Mouse (Mus musculus) MEL (cell line): ENCODE results near the gene Rin1.

Experiments used
- BHLHE40 ChIP-seq: IDR thresholded peaks from 2 replicates; pipeline ENCODE4 v1.6.1; 2012; ENCODE audit warnings: low read depth, mild to moderate bottlenecking, inconsistent platforms, low read length, improper control_type of control experiment, borderline replicate concordance
- CHD2 ChIP-seq: IDR thresholded peaks from 2 replicates; pipeline ENCODE4 v1.6.1; 2011; ENCODE audit warnings: low read length, improper control_type of control experiment
- CTCF ChIP-seq, 3 experiments: IDR thresholded peaks in 2 of 3; conservative IDR thresholded peaks in 1 of 3; 2 replicates each; pipeline ENCODE4 v1.5.1; 2011 to 2012; ENCODE audit warnings: low read length in 3 of 3, low read depth in 2 of 3, mild to moderate bottlenecking in 2 of 3, improper control_type of control experiment in 1 of 3, inconsistent platforms in 1 of 3, mixed read lengths in 1 of 3, moderate library complexity in 1 of 3; ENCODE audit not compliant: control insufficient read depth in 1 of 3, insufficient read depth in 1 of 3, poor library complexity in 1 of 3, severe bottlenecking in 1 of 3
- MYC ChIP-seq: IDR thresholded peaks from 2 replicates; pipeline ENCODE4 v1.6.1; 2011; ENCODE audit warnings: low read depth, mild to moderate bottlenecking, low read length, improper control_type of control experiment, moderate library complexity
- POLR2A ChIP-seq, 2 experiments: IDR thresholded peaks; 2 replicates each; pipeline ENCODE4 v1.6.1; 2011 to 2012; ENCODE audit warnings: low read length in 2 of 2, mild to moderate bottlenecking in 2 of 2, control low read depth in 1 of 2, improper control_type of control experiment in 1 of 2, low read depth in 1 of 2, moderate library complexity in 1 of 2; ENCODE audit not compliant: control insufficient read depth in 1 of 2, insufficient read depth in 1 of 2, poor library complexity in 1 of 2
- TCF12 ChIP-seq: IDR thresholded peaks from 2 replicates; pipeline ENCODE4 v1.6.1; 2014; ENCODE audit warnings: low read depth, mild to moderate bottlenecking, inconsistent platforms, low read length, improper control_type of control experiment, moderate library complexity

GRCm38 (mm10) chr19:5056251-5056650 is 6.0 kb downstream of the Rin1 start:
- peak; percentile 72 to 84 (median 79) for TF ChIP-seq CTCF (IDR thresholded peaks at IDR 0.05 in 2 of 3, conservative IDR thresholded peaks at IDR 0.05 in 1 of 3; ENCODE audit: control insufficient read depth in 1 of 3, insufficient read depth in 1 of 3, low read depth in 2 of 3, low read length in 3 of 3, poor library complexity in 1 of 3, severe bottlenecking in 1 of 3)
- TF ChIP-seq TCF12 = no peak
- TF ChIP-seq BHLHE40 = no peak
- no peak for TF ChIP-seq MYC
- no peak for TF ChIP-seq POLR2A (IDR thresholded peaks at IDR 0.05; ENCODE audit: control insufficient read depth in 1 of 2, insufficient read depth in 1 of 2, low read depth in 1 of 2, low read length in 2 of 2, poor library complexity in 1 of 2)
- TF ChIP-seq CHD2 = no peak
